Mouse (Mus musculus) myocyte (in vitro differentiated cells): ENCODE data around the gene Rtl1.

Experiments used
- CEBPB ChIP-seq: IDR thresholded peaks from 2 replicates; pipeline ENCODE4 v1.6.1; 2011; ENCODE audit warnings: mild to moderate bottlenecking, moderate library complexity; ENCODE audit not compliant: poor library complexity, insufficient read depth, severe bottlenecking
- E2F4 ChIP-seq: IDR thresholded peaks from one replicate; pipeline ENCODE4 v1.6.1; 2011; ENCODE audit warnings: mild to moderate bottlenecking, control low read depth, moderate library complexity; ENCODE audit not compliant: insufficient read depth
- MAX ChIP-seq: IDR thresholded peaks from one replicate; pipeline ENCODE4 v1.6.1; 2011; ENCODE audit warnings: low read depth, mild to moderate bottlenecking, control low read depth
- POLR2A ChIP-seq: IDR thresholded peaks from one replicate; pipeline ENCODE4 v1.6.1; 2011; ENCODE audit warnings: low read depth, mild to moderate bottlenecking, control low read depth, moderate library complexity; ENCODE audit not compliant: insufficient read length
- POLR2AphosphoS2 ChIP-seq: IDR thresholded peaks from one replicate; pipeline ENCODE4 v1.6.1; 2011; ENCODE audit warnings: low read depth, control low read depth; ENCODE audit not compliant: insufficient read length
- REST ChIP-seq: IDR thresholded peaks from one replicate; pipeline ENCODE4 v1.6.1; 2011; ENCODE audit warnings: mild to moderate bottlenecking, control low read depth, moderate library complexity; ENCODE audit not compliant: insufficient read depth, insufficient read length
- SRF ChIP-seq: IDR thresholded peaks from one replicate; pipeline ENCODE4 v1.6.1; 2011; ENCODE audit warnings: low read depth; ENCODE audit not compliant: control insufficient read depth, insufficient read length
- TCF12 ChIP-seq: IDR thresholded peaks from one replicate; pipeline ENCODE4 v1.6.1; 2011; ENCODE audit warnings: mild to moderate bottlenecking, control low read depth; ENCODE audit not compliant: poor library complexity, insufficient read depth, severe bottlenecking
- USF1 ChIP-seq: IDR thresholded peaks from one replicate; pipeline ENCODE4 v1.6.1; 2011; ENCODE audit warnings: low read depth, mild to moderate bottlenecking, control low read depth, moderate library complexity

- TF ChIP-seq CEBPB: no peak
- TF ChIP-seq POLR2A: no peak
- TF ChIP-seq REST: no peak
- no peak for TF ChIP-seq SRF
- no peak for TF ChIP-seq MAX
- no peak for TF ChIP-seq USF1
- TF ChIP-seq TCF12: no peak
- no peak for TF ChIP-seq E2F4
- no peak for TF ChIP-seq POLR2AphosphoS2
Observed at GRCm38 (mm10) chr12:109572259-109572658, 27.9 kb downstream of the Rtl1 start.
